Mouse (Mus musculus) fat pad, adult 2 months (tissue): ENCODE results near the gene Apobec3.

Experiments used
- DNase-seq: peaks from one replicate; pipeline ENCODE4 v3.0.0-alpha.2; 2011; ENCODE audit warnings: low read depth, low spot score; ENCODE audit errors: extremely low read depth

Gene Apobec3

DNA sequence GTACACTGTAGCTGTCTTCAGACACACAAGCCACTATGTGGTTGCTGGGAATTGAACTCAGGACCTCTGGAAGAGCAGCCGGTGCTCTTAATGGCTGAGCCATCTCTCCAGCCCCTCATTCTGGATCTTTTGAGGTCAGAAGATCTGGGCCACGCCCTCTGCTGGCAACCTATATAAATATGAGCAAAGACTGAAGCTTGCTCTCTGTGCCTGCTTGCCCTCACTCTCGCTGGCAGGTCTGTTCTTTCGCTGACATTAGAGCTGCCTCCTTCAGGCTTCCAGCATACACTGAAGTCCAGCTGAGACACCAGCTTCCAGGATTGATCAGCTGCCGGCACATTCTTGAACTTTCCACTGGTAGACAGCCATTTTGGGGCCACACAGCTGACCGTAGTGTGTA lies 56.2 kb downstream of the Apobec3 start:
- no peak for DNase-seq

DNA sequence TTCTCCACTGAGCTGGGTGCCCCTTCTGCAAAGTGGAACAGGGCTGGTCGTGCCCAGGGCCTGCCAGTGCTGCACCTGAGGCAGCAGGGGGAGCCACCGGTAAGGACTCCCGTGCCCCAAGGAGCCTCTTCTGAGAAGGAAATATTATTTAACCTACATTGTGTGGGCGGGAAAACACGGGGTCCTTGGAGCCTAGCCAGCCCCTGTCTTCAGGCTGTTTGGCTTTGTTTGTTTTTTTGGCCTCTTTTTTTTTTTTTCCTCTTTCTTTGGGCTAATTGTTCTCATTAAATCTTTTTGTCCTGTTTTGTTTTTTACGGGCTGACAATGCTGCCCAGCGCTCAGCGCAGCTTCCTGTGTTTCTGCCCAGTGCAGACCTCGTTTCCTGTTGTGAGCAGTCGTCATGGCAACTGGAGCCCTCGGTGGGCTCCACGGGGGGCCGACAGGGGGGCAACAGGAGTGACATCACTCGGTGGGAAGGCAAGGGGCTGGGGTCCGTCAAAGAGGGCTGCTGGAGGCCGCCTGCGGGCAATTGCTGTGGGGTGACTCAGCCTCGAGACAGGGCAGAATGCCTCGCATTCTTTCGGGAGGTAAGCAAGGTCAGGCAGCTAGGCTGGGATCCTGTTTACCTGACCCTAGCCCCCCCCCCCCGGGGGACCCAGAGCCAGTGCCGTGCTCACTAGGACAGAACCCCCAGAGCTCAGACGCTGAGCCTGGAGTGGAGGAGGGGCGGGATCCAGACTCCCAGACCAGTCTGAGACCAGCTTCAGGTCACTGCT lies 59.0 kb downstream of the Apobec3 start:
- DNase-seq, result no peak

DNA sequence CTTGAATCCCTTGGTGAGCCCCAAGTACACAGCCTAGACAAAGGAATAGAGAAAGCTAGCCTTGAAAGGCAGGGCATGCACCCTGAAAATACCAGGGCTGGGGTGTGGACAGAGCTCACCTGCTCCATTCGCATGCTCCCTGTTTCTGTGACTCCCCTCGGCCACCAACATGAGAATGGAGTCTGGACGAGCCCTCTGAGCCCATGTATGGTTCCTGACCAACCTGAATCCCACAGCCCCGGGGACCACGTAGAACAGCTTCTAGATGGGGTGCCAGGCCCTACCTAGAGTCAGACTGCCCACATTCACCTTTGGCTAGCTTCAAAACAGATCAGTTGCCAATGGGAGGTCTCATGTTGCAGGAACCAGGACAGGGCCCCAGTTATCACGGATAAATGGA lies 59.8 kb downstream of the Apobec3 start:
- no peak for DNase-seq

DNA sequence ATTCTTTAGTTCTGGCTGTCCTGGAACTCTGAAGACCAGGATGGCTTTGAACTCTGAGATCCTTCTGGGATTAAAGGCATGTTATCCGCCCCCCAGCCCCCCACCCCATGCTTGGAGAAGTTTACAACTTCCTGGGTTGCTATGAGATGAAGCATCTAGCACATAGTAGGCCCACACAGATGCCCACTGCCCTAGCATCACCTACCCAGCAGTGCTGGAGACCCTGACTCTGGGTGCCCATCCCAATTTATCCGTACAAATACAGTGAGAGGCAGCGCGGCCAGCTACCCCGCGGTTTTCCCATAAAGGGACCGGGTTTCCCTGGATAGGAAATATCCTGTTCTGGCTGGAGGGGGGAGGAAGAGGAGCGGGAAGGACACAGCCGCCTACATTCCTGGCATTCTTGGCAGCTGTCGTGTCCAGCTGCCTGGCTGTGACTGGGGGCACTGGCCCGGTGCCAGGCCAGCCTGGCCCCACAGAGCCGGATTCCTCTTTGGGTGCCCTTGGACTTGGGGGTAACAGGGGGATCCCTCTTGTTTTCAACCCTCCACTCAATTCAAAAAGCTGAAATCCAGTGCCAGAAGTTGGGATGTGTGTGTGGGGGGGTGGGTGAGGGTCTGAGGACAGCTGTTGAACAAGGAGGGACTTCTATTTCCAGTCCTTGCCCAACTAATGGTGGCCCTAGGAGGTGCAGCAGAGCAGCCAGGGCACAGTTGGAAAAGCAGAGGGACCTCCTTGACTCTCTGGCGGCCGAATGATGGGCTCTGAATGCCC lies 60.5 kb downstream of the Apobec3 start:
- no peak for DNase-seq

DNA sequence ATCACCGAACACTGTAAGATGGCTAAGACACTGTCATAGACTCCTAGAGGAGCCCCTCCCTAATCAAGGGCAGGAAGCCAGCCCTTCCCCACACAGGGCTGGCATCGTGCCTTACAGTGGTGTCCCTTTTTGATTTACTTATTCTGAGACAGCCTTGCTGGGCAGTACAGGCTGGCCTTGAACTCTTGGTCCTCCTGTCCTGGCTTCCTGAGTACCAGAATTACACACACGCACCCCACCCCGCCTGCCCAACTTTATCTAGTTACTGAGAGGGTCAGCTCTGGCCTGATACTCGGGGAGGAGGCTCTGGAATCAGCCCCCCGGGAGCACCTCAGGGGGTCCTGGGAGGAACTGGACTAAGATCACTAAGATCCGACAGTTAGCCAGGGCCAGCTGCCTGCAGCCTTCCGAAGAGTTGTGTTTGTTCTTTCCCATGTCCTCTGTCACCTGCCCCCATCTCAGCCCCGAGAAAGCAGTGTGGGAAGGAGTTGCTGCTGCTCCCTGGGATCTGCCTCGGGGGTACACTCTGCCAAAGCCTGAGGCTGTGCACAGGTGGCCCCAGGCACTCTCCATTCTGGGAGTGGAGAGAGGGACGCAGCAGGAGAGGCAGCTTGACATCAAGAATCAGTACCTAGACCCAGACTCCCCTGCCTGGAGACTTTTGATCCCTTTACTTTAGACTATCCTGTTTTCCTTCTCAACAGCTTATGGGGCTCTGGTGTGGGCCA lies 61.2 kb downstream of the Apobec3 start:
- no peak for DNase-seq

DNA sequence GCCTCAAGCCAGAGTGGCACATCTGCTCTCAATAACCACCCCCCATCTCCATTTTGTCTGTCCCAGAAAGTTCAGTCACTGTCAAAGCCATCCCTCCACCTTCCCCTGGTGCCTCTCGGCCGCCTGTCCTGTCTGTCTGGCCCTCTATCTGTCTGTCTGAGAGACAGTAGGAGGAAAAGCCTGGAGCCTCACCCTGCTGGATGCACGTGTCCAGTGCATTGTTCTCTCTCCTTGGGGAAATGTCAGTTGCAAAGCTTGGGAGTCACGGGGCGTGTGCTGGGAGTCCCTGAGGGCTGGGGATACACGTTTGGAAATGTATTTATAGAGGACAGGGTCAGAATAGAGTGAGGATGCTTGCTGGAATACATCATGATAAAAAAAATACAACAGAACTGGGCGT lies 62.0 kb downstream of the Apobec3 start:
- DNase-seq, result no peak

DNA sequence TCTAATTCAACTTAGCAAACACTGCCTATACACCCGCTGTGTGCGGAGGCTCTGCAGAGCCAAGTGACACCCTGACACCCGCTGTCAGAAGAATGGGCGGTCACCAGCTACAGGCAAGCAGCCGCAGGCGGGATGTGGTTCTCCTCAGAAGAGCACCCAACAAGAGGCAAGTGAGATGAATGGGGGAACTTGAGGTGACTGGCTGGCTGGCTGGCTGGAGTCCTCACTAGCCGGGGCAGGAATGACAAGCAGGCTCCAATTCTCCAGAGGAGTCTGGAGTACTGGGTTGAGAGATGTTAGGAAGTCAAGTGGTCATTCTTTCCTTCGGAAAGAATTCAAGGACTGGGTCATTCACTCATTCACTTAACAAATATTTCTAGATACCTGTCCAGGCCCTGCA lies 65.1 kb downstream of the Apobec3 start:
- DNase-seq, result no peak

DNA sequence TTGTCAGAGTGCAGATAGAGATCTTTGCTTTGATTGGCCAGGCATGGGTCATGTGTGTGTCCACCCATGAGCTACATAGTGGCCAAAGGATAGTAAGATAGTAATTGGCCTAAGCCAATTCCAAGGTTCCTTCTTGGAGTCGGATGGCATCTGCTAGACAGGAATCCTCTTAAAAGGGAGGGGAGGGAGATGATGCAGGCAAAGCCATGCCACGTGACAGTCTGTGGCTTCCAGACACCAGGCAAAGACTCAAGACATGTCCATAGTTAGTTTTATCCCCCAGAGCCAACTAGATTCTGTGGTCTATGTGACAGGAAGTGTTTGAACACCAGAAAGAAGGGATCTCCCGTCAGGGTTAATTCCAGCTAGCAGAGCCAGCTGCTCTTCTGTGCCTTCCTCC lies 67.0 kb downstream of the Apobec3 start:
- no peak for DNase-seq

DNA sequence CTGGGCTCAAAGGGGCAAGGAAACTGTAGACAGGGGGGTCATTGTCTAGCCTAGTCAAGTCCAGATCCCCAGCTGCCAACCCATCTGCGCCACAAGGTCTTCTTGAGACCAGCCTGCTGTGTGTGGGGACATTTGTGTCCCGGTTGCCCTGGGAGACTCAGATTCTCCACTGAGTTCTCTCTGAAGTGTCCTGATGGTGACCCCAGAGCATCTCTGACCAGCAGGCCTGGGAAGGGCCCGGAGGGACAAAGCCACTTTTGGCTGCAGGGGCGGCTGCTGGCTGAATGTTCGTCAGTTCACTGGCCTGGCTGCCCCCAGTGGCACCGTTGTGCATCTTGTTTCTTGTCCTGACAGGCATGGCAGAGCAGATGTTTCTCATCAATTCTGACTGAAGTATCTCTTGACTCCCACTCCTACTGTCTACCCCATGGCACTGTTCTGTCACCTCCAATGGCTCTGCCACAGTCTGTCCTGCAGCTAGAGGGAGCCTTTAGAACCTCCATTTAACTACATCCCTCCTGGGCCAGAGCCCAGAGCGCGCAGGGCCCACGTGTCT lies 70.0 kb downstream of the Apobec3 start:
- no peak for DNase-seq

DNA sequence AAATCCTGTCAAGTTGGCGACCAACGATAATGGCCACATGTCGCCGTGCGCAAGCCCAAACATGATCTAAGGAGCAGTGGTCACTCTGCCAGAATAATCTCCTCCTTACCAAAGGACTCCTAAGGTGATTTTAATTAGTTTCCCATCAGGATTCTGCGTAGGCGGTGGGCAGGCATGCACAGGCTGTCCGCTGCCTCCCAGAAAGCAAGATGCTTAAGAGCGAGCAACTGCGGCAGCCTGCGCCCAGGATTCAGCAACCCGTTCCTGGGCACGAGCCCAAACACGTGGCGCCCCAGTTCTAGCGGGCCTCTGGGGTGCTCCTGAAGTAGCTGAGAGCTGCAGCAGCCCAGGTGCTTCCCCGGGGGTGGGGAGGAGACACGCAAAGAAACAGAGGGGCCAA lies 71.2 kb downstream of the Apobec3 start:
- no peak for DNase-seq

DNA sequence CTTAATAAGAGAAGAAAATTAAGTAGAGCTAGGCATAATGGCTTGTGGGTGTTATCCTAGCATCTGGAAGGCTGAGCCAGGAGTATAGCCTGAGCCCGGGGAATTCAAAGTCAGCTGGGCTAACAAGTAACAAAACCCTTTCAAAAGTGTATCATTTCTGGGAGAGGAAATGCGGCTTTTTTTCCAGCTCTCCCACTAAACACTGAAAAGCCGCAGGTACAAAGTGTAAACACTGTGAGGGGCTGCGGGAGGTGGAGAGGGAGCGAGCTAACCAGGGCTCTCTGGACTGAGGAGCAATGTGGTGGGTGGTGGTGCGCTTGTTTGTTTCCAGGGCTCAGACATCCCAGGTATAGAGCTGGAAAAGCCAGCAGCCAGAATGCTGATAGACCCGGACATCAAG lies 72.9 kb downstream of the Apobec3 start:
- DNase-seq, result no peak
